Mouse (Mus musculus): ENCODE measurements around the gene Slc19a2.

DNA sequence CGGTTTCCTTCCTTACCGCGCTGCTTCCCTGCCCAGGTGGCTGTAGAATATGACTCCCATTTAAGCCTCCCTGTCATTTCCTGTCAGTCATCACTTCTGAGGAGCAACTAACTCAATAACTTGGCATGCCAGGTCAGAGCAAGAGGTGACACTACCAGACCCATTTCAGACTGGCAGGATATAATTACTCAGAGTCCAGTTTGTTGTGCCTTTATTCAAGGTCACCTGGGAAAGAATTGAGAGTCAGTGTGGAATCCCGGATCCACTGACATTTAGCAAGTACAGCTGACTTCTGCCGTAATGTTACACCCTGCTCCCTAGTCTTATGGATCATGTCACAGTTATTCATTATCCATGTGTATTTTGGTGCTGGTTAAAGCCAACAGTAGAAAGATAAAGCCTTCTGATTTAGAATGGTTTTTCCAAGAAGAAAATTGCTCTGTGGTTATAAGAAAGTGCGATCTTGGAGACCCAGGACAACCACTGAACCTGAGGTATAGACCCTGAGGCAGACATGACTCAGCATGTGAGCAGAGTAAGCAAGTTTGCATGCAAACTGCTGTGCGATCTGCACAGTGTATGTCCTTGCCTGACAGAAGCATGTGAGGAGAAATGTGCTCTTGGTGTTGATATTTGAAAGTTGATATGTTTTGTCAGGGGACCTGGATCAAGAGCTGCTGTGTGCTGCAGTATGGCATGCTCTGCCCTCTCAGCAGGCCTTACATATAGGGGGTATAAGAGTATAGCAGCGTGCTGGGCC, 1.7 kb downstream of the Slc19a2 start:
- TF ChIP-seq EP300 (IDR thresholded peaks at IDR 0.05; ENCODE audit: low read depth) (no peak), CTCF (IDR thresholded peaks at IDR 0.05; ENCODE audit: low read depth) (no peak)
